Mouse (Mus musculus): ENCODE measurements around the gene Pfdn5.

- no peak for TF ChIP-seq POLR2A (IDR thresholded peaks at IDR 0.05; ENCODE audit: control insufficient read depth in 1 of 2, insufficient read depth in 1 of 2, low read depth in 1 of 2, low read length in 2 of 2, poor library complexity in 1 of 2)
- TF ChIP-seq HCFC1 (IDR thresholded peaks at IDR 0.05; ENCODE audit: low read depth, low read length) = no peak
- TF ChIP-seq POLR2AphosphoS2 (IDR thresholded peaks at IDR 0.05; ENCODE audit: low read length) = no peak
- no peak for TF ChIP-seq CTCF (IDR thresholded peaks at IDR 0.05 in 2 of 3, conservative IDR thresholded peaks at IDR 0.05 in 1 of 3; ENCODE audit: control insufficient read depth in 1 of 3, insufficient read depth in 1 of 3, low read depth in 2 of 3, low read length in 3 of 3, poor library complexity in 1 of 3, severe bottlenecking in 1 of 3)
- TF ChIP-seq MYB (IDR thresholded peaks at IDR 0.05; ENCODE audit: low read depth, low read length) = no peak
- TF ChIP-seq MAX (IDR thresholded peaks at IDR 0.05; ENCODE audit: low read length) = no peak
Observed at GRCm38 (mm10) chr15:102364678-102365077, 38.8 kb downstream of the Pfdn5 start.

Data from MEL (cell line).